Mouse (Mus musculus) heart, postnatal 4 days (tissue): ENCODE results near the gene Tkt. TPM values are rescaled to one million over a fixed set of nuclear protein-coding genes. Genes with fewer than 3 reads are reported as not detected.

Source experiments
- DNase-seq: peaks from one replicate; pipeline ENCODE4 v3.0.0; 2021
- microRNA-seq, 2 experiments: library from miRNA; unstranded; fragments of <30 nt; microRNA quantifications; one replicate each; pipeline ENCODE4 v1.2.0; 2021 to 2022
- total RNA-seq, 2 experiments: library from RNA; stranded (reverse); gene quantifications; 2 replicates each; pipeline ENCODE4 v1.2.3; 2021

Tkt gene
- total RNA-seq, 2 experiments from 2014 or later, result 67.9 to 69.2 TPM

GRCm38 (mm10) chr14:30622130-30622529 is 74.0 kb downstream of the Tkt start:
- DNase-seq, result no peak

GRCm38 (mm10) chr14:30622556-30622955 is 74.4 kb downstream of the Tkt start:
- no peak for DNase-seq

Small RNAs within 50 kb of the gene (microRNA-seq; reads per million reads assigned to microRNA genes)
- 6.9 to 8.0 reads per million in 2 experiments for gene Mir3076

Other genes with a start within 250 kb of the Tkt start
- 10 to 100 TPM; 19.2 to 20.0 TPM for gene Dcp1a, start 68.8 kb upstream of the Tkt start, total RNA-seq
- gene Cacna1d, start 56.9 kb upstream of the Tkt start, total RNA-seq, result 10 to 100 TPM in 1 of 2 experiments, 1 to 10 TPM in 1; 9.6 to 12.5 TPM
- 10 to 100 TPM; 28.6 to 30.9 TPM for gene Prkcd, start 77.9 kb downstream of the Tkt start, total RNA-seq
- gene Rft1, start 106.0 kb downstream of the Tkt start, total RNA-seq, result 10 to 100 TPM in 1 of 2 experiments, 1 to 10 TPM in 1; 9.6 to 10.5 TPM
- 10 to 100 TPM; 20.4 to 20.7 TPM for gene Sfmbt1, start 166.5 kb downstream of the Tkt start, total RNA-seq